Mouse (Mus musculus) forebrain, embryonic 15.5 days (tissue): Measurements from ENCODE around the gene Igf2bp3. TPM values are rescaled to one million over a fixed set of nuclear protein-coding genes. Genes with fewer than 3 reads are reported as not detected.
"Not testable (repeated sequence)": the region's sequence is repeated elsewhere in the genome, so short reads cannot be mapped to it uniquely, and the experiment has no call there.

ENCODE experiments used
- ATAC-seq: fragments of 200-750 bp; cut with Nextera tagmentation; replicated peaks from 2 replicates; pipeline ENCODE4 v1.8.0; 2017; ENCODE audit warnings: mild to moderate bottlenecking, moderate TSS enrichment, moderate library complexity
- H3K27ac ChIP-seq: fragments of 300-500 bp; sonication (generic); replicated peaks from 2 replicates; pipeline ENCODE4 v1.5.1; 2015; ENCODE audit warnings: mild to moderate bottlenecking, inconsistent platforms
- H3K27me3 ChIP-seq: fragments of 300-500 bp; sonication (generic); 2 replicates; pipeline ENCODE4 v1.6.1; 2015; ENCODE audit warnings: inconsistent platforms
- H3K36me3 ChIP-seq: fragments of 300-500 bp; sonication (generic); 2 replicates; pipeline ENCODE4 v1.6.1; 2015; ENCODE audit warnings: mild to moderate bottlenecking, inconsistent platforms
- H3K4me1 ChIP-seq: fragments of 300-500 bp; sonication (generic); 2 replicates; pipeline ENCODE4 v1.6.1; 2015; ENCODE audit warnings: inconsistent platforms
- H3K4me2 ChIP-seq: fragments of 300-500 bp; sonication (generic); replicated peaks from 2 replicates; pipeline ENCODE4 v1.6.1; 2015; ENCODE audit warnings: mild to moderate bottlenecking, inconsistent platforms
- H3K4me3 ChIP-seq: fragments of 300-500 bp; sonication (generic); 2 replicates; pipeline ENCODE4 v1.5.1; 2015; ENCODE audit warnings: mild to moderate bottlenecking, inconsistent platforms
- H3K9ac ChIP-seq: fragments of 300-500 bp; sonication (generic); replicated peaks from 2 replicates; pipeline ENCODE4 v1.6.1; 2015; ENCODE audit warnings: mild to moderate bottlenecking, inconsistent platforms
- H3K9me3 ChIP-seq: fragments of 300-500 bp; sonication (generic); 2 replicates; pipeline ENCODE4 v1.6.1; 2016; ENCODE audit warnings: inconsistent platforms
- WGBS: fragments of 180-500 bp; shearing (Covaris S2); methylation state at CpG from one replicate; pipeline ENCODE4 v1.1.7; 2015; ENCODE audit warnings: mixed read lengths; 5-methylcytosine and 5-hydroxymethylcytosine counted together
- polyA plus RNA-seq: library from polyadenylated mRNA; unstranded; fragments of >200 nt; fragmentation: Nextera tagmentation; extraction: Ambion mirVana; gene quantifications from 2 replicates; pipeline ENCODE4 v1.2.1, GENCODE M21; 2015

Gene Igf2bp3
- 36.5 and 39.8 TPM in 2 replicates for polyA plus RNA-seq

- no peaks in the 10 kb centered on the region for H3K36me3 ChIP-seq
- no peaks in the 10 kb centered on the region for H3K27me3 ChIP-seq
- WGBS, result under 1% methylated on average over 68 of the region's 68 CpGs
- peak within 1 kb of the TSS; percentile 57 for H3K4me2 ChIP-seq
- H3K9me3 ChIP-seq, result no peaks in the 10 kb centered on the region
- ATAC-seq, result peak; percentile 86
- peaks cover 51% of the 10 kb centered on the region for H3K4me1 ChIP-seq
- H3K27ac ChIP-seq, result peak within 1 kb of the TSS; percentile 99
- H3K4me3 ChIP-seq, result peak within 1 kb of the TSS; percentile 86
- H3K9ac ChIP-seq, result peak within 1 kb of the TSS; percentile 85
Measured at GRCm38 (mm10) chr6:49214928-49215747, at the start of gene Igf2bp3. TSS of gene Igf2bp3 (minus strand) at chr6:49214957.

- 0 out of 2 replicates have a peak, but pooled peaks have one; percentile 0 for ATAC-seq
- H3K4me1 ChIP-seq, result peaks cover 27% of the 10 kb centered on the region
- H3K4me3 ChIP-seq, result peak overlapping the region; percentile 100
- not testable (repeated sequence) for H3K27me3 ChIP-seq, H3K9me3 ChIP-seq, H3K9ac ChIP-seq, H3K36me3 ChIP-seq
- peak overlapping the region; percentile 99 for H3K27ac ChIP-seq
- H3K4me2 ChIP-seq, result peak overlapping the region; percentile 64; the same call in 1 of the 2 replicates
- 90% methylated on average over 7 of the region's 7 CpGs for WGBS
Measured at GRCm38 (mm10) chr6:49264446-49264845, 49.7 kb upstream of the Igf2bp3 start.

- Histone ChIP-seq H3K36me3 (no peaks in the 10 kb centered on the region), H3K4me3 (peak within 1 kb of the TSS; percentile 100), H3K4me1 (peaks cover 27% of the 10 kb centered on the region), H3K27me3 (no peaks in the 10 kb centered on the region), H3K4me2 (peak within 1 kb of the TSS; percentile 64), H3K27ac (peak within 1 kb of the TSS; percentile 99), H3K9me3 (no peaks in the 10 kb centered on the region), H3K9ac (peak within 1 kb of the TSS; percentile 100)
- peak; percentile 97 for ATAC-seq
- WGBS, result under 1% methylated on average over 39 of the region's 39 CpGs
Measured at GRCm38 (mm10) chr6:49263847-49264243, 49.1 kb upstream of the Igf2bp3 start, which contains the start of gene Tra2a. TSS of gene Tra2a (minus strand) at chr6:49264033.

DNA sequence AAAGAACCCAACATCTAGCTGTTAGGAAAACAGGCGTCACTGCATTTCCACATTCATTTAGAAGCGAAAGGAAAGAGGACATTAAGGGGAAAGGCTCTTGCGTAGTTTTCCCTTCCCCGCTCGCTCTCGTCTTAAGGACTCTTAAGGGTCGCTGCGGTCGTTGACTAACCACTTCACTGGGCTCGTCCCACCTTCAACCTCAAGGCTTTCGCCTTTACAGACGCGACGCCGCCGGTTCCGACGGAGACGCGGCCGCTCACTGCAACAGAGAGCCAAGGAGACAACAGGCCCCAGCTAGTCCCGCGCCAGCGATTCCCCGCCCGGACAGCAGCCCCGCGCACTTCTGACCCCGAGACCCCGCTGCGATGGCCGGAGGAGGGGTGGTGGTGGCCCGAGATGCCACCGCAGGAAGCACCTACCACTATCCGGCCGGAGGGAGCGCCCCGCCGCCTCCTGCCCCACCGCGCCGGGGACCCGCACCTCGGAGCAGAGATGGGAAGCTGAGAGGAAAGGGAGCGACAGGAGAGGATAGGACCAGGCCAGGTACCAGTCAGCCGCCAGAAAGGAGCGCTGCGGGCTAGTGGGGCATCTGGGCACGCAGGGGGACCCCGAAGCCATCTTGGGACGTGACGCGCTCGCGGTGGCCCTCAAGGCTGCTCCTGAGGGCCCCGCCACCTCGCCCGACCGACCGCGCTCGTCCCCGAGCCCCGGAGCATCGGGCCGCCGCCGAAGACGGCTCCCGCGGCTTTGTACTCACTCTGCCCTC is 48.5 kb upstream of the Igf2bp3 start:
- peak; percentile 85 for ATAC-seq
- Histone ChIP-seq H3K4me3 (peak overlapping the region; percentile 100), H3K9me3 (no peaks in the 10 kb centered on the region), H3K27me3 (no peaks in the 10 kb centered on the region), H3K4me1 (peaks cover 29% of the 10 kb centered on the region), H3K4me2 (peak overlapping the region; percentile 64), H3K36me3 (no peaks in the 10 kb centered on the region), H3K27ac (peak overlapping the region; percentile 99), H3K9ac (peak overlapping the region; percentile 100)
- WGBS, result under 1% methylated on average over 71 of the region's 71 CpGs

DNA sequence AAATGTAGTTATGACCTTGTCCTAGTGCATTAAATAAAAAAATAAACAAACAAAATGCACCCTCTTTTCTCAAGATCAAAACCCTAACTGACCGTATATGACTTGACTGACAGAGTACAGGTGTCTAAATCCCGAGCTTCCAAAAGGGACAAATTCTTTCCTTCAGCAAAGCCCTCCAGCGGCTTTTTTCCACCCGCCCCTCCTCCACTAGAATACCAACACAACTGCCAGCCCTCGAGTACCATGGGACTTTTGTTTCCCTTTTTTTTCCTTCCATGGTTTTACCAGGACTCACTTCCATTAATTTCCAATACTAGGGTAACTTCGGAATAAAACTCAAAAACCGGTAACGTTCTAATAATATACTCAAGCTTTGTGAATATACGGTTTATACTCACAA is 47.7 kb upstream of the Igf2bp3 start:
- no peaks in the 10 kb centered on the region for H3K9me3 ChIP-seq
- H3K27me3 ChIP-seq, result no peaks in the 10 kb centered on the region
- H3K9ac ChIP-seq, result peak overlapping the region; percentile 100
- peak overlapping the region; percentile 100 for H3K4me3 ChIP-seq
- peaks cover 29% of the 10 kb centered on the region for H3K4me1 ChIP-seq
- H3K4me2 ChIP-seq, result peak overlapping the region; percentile 64
- 0 out of 2 replicates have a peak overlapping the region, but pooled peaks have one; percentile 99 for H3K27ac ChIP-seq
- no peaks in the 10 kb centered on the region for H3K36me3 ChIP-seq
- 1% methylated on average over 9 of the region's 9 CpGs for WGBS
- no peak for ATAC-seq

GRCm38 (mm10) chr6:49259711-49260110 is 45.0 kb upstream of the Igf2bp3 start:
- no peak overlapping the region for H3K9ac ChIP-seq
- H3K4me3 ChIP-seq, result no peak overlapping the region
- no peaks in the 10 kb centered on the region for H3K9me3 ChIP-seq
- WGBS, result 54% methylated on average over 5 of the region's 5 CpGs
- no peak overlapping the region for H3K27ac ChIP-seq
- no peak overlapping the region for H3K4me2 ChIP-seq
- H3K4me1 ChIP-seq, result peaks cover 33% of the 10 kb centered on the region
- no peak for ATAC-seq
- H3K27me3 ChIP-seq, result no peaks in the 10 kb centered on the region
- no peaks in the 10 kb centered on the region for H3K36me3 ChIP-seq

DNA sequence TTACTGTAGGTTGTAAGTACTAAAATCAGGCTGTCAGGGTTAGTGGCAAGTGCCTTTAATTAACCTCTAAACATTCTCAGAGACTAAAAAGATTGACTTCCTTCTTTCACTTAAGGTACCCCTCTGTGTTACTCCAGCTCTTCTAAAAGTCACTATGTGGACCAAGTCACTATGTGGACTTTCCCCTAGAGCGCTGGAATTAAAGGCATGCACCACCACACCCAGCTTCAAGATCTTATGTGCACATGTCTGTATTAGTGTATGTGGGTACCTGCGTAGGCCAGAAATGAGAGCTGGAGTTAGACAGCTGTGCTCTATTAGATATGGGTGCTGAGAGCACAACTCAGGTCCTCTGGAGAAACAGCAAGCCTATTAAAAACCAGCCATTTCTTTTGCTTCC is 43.1 kb upstream of the Igf2bp3 start:
- no peak for ATAC-seq
- 99% methylated on average over 2 of the region's 2 CpGs for WGBS

DNA sequence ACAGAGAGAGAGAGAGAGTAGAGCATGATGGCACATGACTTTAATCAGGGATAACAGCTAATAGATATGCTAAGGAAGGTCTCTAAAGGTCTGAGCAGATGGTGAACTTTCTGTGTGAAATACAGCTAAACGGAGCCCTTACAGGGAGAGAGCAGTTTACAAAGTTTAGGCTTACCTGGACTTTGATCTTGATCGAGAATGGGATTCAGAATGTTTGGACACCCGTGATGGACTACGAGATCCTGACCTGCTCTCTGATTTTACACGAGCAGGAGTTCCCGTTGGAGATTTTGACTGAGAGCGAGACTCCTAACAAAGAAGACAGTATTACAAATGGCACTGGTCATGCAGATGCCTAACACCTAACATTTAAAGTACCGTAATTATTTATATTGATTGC is 37.5 kb upstream of the Igf2bp3 start:
- no peaks in the 10 kb centered on the region for H3K9me3 ChIP-seq
- no peak overlapping the region for H3K9ac ChIP-seq
- 0 out of 2 replicates have a peak, but pooled peaks cover 5% of the 10 kb centered on the region for H3K4me1 ChIP-seq
- no peak overlapping the region for H3K27ac ChIP-seq
- no peak for ATAC-seq
- no peak overlapping the region for H3K4me2 ChIP-seq
- no peaks in the 10 kb centered on the region for H3K27me3 ChIP-seq
- 94% methylated on average over 8 of the region's 8 CpGs for WGBS
- no peak overlapping the region for H3K4me3 ChIP-seq
- H3K36me3 ChIP-seq, result peaks cover 40% of the 10 kb centered on the region

More for the DNA sequence above, 43.1 kb upstream of the Igf2bp3 start:
- Histone ChIP-seq H3K4me2 (no peak overlapping the region), H3K36me3 (no peaks in the 10 kb centered on the region), H3K4me1 (peaks cover 33% of the 10 kb centered on the region), H3K27me3 (no peaks in the 10 kb centered on the region), H3K9ac (no peak overlapping the region), H3K9me3 (no peaks in the 10 kb centered on the region), H3K27ac (no peak overlapping the region), H3K4me3 (no peak overlapping the region)

- Histone ChIP-seq H3K4me2 (no peak overlapping the region), H3K36me3 (peaks cover 46% of the 10 kb centered on the region), H3K4me1 (0 out of 2 replicates have a peak, but pooled peaks cover 5% of the 10 kb centered on the region), H3K27me3 (no peaks in the 10 kb centered on the region), H3K9me3 (no peaks in the 10 kb centered on the region), H3K27ac (no peak overlapping the region), H3K4me3 (no peak overlapping the region), H3K9ac (no peak overlapping the region)
- 96% methylated on average over 2 of the region's 2 CpGs for WGBS
- ATAC-seq, result no peak
Measured at GRCm38 (mm10) chr6:49251199-49251598, 36.4 kb upstream of the Igf2bp3 start.

DNA sequence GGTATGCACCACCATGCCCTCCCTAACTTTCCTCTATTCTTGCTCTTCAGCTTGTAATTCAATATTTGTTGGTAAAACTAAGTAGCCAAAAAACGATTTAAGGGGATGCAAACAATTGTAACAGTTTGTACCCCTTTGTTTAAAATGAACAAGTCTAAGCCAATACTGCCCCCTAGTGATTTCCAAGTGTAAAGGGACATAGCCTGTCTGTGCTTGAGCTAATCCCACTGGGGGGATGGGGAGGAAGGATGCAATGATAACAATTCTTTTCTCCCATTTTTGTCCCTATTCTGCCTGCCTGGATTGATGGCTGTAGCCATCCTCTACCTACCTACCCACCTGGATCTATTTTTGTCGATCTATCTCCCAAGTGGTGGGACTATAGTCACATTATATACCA is 32.5 kb upstream of the Igf2bp3 start:
- ATAC-seq, result peak; percentile 46; the same call in 1 of the 2 replicates
- Histone ChIP-seq H3K4me1 (no peaks in the 10 kb centered on the region), H3K9ac (no peak overlapping the region), H3K4me2 (no peak overlapping the region), H3K4me3 (no peak overlapping the region), H3K9me3 (no peaks in the 10 kb centered on the region), H3K36me3 (peaks cover 75% of the 10 kb centered on the region), H3K27me3 (no peaks in the 10 kb centered on the region), H3K27ac (no peak overlapping the region)
- 47% methylated on average over 2 of the region's 2 CpGs for WGBS

DNA sequence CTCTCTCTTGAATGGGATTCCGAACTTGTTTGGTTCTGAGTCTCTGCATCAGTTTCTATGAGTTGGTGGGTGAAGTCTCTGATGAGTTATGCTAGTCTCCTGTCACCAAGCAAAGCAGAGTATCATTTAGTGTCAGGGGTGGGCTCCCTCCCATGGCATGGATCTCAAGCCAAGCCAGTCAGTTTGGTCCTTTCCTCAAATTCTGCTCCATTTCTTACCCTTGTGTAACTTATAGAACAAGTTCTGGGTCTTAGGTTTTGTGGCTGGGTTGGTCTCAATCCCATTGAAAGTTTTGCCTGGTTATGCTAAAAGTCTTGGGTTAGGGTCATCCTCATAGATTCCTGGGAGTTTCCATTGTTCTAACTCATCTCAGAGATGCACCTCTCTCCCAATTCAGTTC is 27.6 kb upstream of the Igf2bp3 start:
- Histone ChIP-seq H3K27ac (no peak overlapping the region), H3K36me3 (peaks cover 43% of the 10 kb centered on the region), H3K4me1 (no peaks in the 10 kb centered on the region), H3K4me2 (no peak overlapping the region), H3K9ac (no peak overlapping the region), H3K9me3 (no peaks in the 10 kb centered on the region), H3K27me3 (no peaks in the 10 kb centered on the region), H3K4me3 (no peak overlapping the region)
- 85% methylated on average over 1 of the region's 1 CpGs for WGBS
- no peak for ATAC-seq

GRCm38 (mm10) chr6:49241562-49241961 is 26.8 kb upstream of the Igf2bp3 start:
- no peak overlapping the region for H3K4me2 ChIP-seq
- WGBS, result 89% methylated on average over 1 of the region's 1 CpGs

More at GRCm38 (mm10) chr6:49241562-49241961, 26.8 kb upstream of the Igf2bp3 start:
- H3K27me3 ChIP-seq, result no peaks in the 10 kb centered on the region
- H3K9me3 ChIP-seq, result no peaks in the 10 kb centered on the region
- H3K9ac ChIP-seq, result no peak overlapping the region
- peaks cover 40% of the 10 kb centered on the region for H3K36me3 ChIP-seq
- H3K4me3 ChIP-seq, result no peak overlapping the region
- no peak overlapping the region for H3K27ac ChIP-seq
- H3K4me1 ChIP-seq, result no peaks in the 10 kb centered on the region
- 0 out of 2 replicates have a peak, but pooled peaks have one; percentile 29 for ATAC-seq
